9 mouse cellular contexts compared by ENCODE assay signal in the genomic region with DNA sequence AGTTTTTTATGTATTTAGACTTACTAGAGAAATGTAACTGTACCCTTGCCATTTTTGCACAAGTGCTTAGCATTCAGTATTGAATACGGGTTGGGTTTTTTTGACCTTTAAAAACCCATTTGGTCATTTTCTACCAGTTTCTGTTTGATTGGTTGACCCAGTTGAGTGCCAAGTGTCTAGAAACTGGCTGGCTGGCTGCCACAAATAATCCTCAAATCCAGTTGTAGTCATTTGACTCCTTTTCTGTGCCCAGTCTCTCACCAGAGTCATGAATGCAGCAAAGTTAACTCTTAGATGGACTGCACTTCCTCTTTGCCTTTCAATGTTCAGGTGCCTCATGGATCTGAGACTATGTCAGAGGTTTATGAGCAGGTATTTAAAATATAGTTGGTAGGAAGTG. TPM values are rescaled to one million over a fixed set of nuclear protein-coding genes. Genes with fewer than 3 reads are reported as not detected.
DNase-seq lines count a peak whose midpoint lies in the region; ATAC-seq and TF ChIP-seq lines count a peak whose summit lies in the region.
"Had no signal": no experiment of that assay in that cellular context is flagged by ENCODE, and none has a peak within 500 bp of the region (broad histone marks: within the 10 kb centered on the region; RNA-seq: fewer than 3 reads in every experiment).

No protein-coding gene starts in this region.

- H3K27ac ChIP-seq in liver, embryonic 13.5 days = no peak overlapping the region

- no peaks in the 10 kb centered on the region for H3K36me3 ChIP-seq in liver, embryonic 13.5 days

- DNase-seq in heart, postnatal 4 days = peak; percentile 32
- DNase-seq in heart, postnatal 25 days (ENCODE audit: low spot score) = no peak
- peak; percentile 51 for DNase-seq in 3T3-L1 (ENCODE audit: low read depth, low spot score)
- DNase-seq in brain, embryonic 14.5 days (ENCODE audit: low read depth) = peak; percentile 13
- no peak for DNase-seq in liver, embryonic 13.5 days
- no peak for DNase-seq in urinary bladder, postnatal 4 days (ENCODE audit: low spot score in 2 of 2)
- DNase-seq in left cerebral cortex, postnatal 25 days (ENCODE audit: low spot score in 2 of 2) = no peak
- DNase-seq in thymus, postnatal 14 days = no peak

- WGBS in liver, embryonic 13.5 days (ENCODE audit: insufficient replicate concordance) = 80% methylated on average over 1 of the region's 1 CpGs

- TF ChIP-seq CTCF in brain, embryonic 14.5 days (IDR thresholded peaks at IDR 0.05; ENCODE audit: borderline replicate concordance, extremely low read depth, insufficient read depth, insufficient read length) = no peak

- intact Hi-C loops in heart, postnatal 25 days (cut with DNase I) = loop anchor here (5.0 kb wide), 3 partner anchors 48 to 128 kb away; a partner anchor contains a TSS
- intact Hi-C loops in left cerebral cortex, postnatal 25 days (cut with DNase I) = no loop called here

- no peaks in the 10 kb centered on the region for H3K27me3 ChIP-seq in liver, embryonic 13.5 days
- H3K27me3 ChIP-seq: Patski had no signal

- H3K4me1 ChIP-seq in liver, embryonic 13.5 days (replicated peaks) = peaks cover 60% of the 10 kb centered on the region

- peak overlapping the region; percentile 100; the same call in 1 of the 2 replicates for H3K4me2 ChIP-seq in liver, embryonic 13.5 days

- H3K9ac ChIP-seq in liver, embryonic 13.5 days = no peak overlapping the region

- peak overlapping the region; percentile 82 for H3K4me3 ChIP-seq in liver, embryonic 13.5 days (replicated peaks)

- no peak for ATAC-seq in liver, embryonic 13.5 days (ENCODE audit: low read depth)
- ATAC-seq: Patski had no signal

- no peaks in the 10 kb centered on the region for H3K9me3 ChIP-seq in liver, embryonic 13.5 days (replicated peaks)

- TF ChIP-seq POLR2A in brain, embryonic 14.5 days (IDR thresholded peaks at IDR 0.05; ENCODE audit: borderline replicate concordance, extremely low read depth, insufficient read depth, insufficient read length, poor library complexity, severe bottlenecking) = no peak

RNA-seq across cellular contexts. Expression of a gene that starts 2.3 kb away (rescaled TPM):
- total RNA-seq in heart, postnatal 4 days (2021) = 10 to 100 TPM; 16.8 to 16.9 TPM
- total RNA-seq in heart, postnatal 25 days (2021) = 10 to 100 TPM in 1 of 2 experiments, 1 to 10 TPM in 1; 9.5 to 13.0 TPM
- 79.9 and 89.6 TPM in 2 replicates for polyA plus RNA-seq in brain, embryonic 14.5 days (2012; rRNA removed)
- 15.8 and 18.6 TPM in 2 replicates for polyA plus RNA-seq in liver, embryonic 13.5 days (2015; fragmentation: Nextera tagmentation; extraction: Ambion mirVana)
- total RNA-seq in left cerebral cortex, postnatal 25 days (2021) = 10 to 100 TPM; 82.8 to 93.7 TPM

RNA-seq across cellular contexts. Expression of a gene that starts 53.0 kb away (rescaled TPM):
- total RNA-seq in heart, postnatal 4 days (2021) = 10 to 100 TPM; 19.2 to 22.9 TPM
- total RNA-seq in heart, postnatal 25 days (2021) = 1 to 10 TPM; 8.9 to 9.8 TPM
- polyA plus RNA-seq in brain, embryonic 14.5 days (2012; rRNA removed) = 31.4 and 45.2 TPM in 2 replicates
- 18.0 and 18.8 TPM in 2 replicates for polyA plus RNA-seq in liver, embryonic 13.5 days (2015; fragmentation: Nextera tagmentation; extraction: Ambion mirVana)
- 10 to 100 TPM; 15.3 to 16.4 TPM for total RNA-seq in left cerebral cortex, postnatal 25 days (2021)

RNA-seq across cellular contexts. Expression of a gene that starts 58.7 kb away (rescaled TPM):
- 100 to 1,000 TPM; 290 to 307 TPM for total RNA-seq in heart, postnatal 4 days (2021)
- 100 to 1,000 TPM; 538 TPM for total RNA-seq in heart, postnatal 25 days (2021)
- 184 and 218 TPM in 2 replicates for polyA plus RNA-seq in brain, embryonic 14.5 days (2012; rRNA removed)
- 189 and 217 TPM in 2 replicates for polyA plus RNA-seq in liver, embryonic 13.5 days (2015; fragmentation: Nextera tagmentation; extraction: Ambion mirVana)
- total RNA-seq in left cerebral cortex, postnatal 25 days (2021) = 100 to 1,000 TPM; 124 to 137 TPM

Comparison
In these comparisons a context has a peak if more than half of its experiments do, and no peak if none do; other contexts are left out.
1. DNase-seq: peak in heart, postnatal 4 days (single experiment), 3T3-L1 (single experiment) and brain, embryonic 14.5 days (single experiment); none in heart, postnatal 25 days (single experiment), liver, embryonic 13.5 days (single experiment), urinary bladder, postnatal 4 days (0 of 2), left cerebral cortex, postnatal 25 days (0 of 2) and thymus, postnatal 14 days (single experiment).
2. RNA of a gene that starts 2.3 kb away (total RNA-seq): 82.8 to 93.7 TPM in left cerebral cortex, postnatal 25 days; 16.8 to 16.9 TPM in heart, postnatal 4 days and 9.5 to 13.0 TPM in heart, postnatal 25 days; every median in the first group is over 4 times any median in the second.